Mouse (Mus musculus): ENCODE data around the gene Igsf8. TPM values are rescaled to one million over a fixed set of nuclear protein-coding genes. Genes with fewer than 3 reads are reported as not detected.

Gene Igsf8
- polyA plus RNA-seq, 1 experiment: 119 TPM

DNA sequence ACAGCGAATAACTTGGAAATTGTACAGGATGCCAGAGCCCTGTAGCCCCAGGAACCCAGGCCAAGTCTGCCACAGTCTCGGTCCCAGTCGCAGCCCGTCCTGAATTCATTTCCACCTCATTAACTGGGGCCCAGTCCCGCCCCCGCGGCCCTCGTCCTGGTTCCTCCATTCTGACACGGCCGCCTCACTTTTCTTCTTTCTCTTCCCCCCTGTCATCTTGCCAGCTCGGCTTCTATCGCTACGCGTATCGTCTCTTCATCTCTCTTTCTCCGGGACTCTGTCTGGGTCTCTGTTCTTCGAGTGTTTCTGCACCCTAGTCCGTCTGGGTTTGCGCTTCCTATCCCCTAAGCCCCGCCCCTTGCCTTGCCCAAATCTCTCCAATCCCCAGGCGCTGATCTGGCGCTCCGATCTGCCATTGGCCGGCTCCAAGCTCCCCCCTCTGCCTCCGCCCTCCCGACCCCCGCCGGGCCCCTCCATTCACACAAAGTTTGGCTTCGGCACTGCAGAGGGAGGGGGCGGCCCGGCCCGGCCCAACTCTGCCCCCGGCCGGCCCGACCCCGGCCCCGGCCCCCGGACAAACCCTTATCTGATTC, 79.4 kb downstream of the Igsf8 start, which contains the start of gene Kcnj10:
Gene Kcnj10 (plus strand): TSS at position 482 of the 593 bp plus-strand sequence.
- peak in 1 of 2 experiments; percentile 56 for DNase-seq (ENCODE audit: low read depth in 1 of 2, low spot score in 2 of 2)
- TF ChIP-seq CTCF (IDR thresholded peaks at IDR 0.05; ENCODE audit: extremely low read depth, insufficient read depth, insufficient read length, insufficient replicate concordance) (no peak), POLR2A (IDR thresholded peaks at IDR 0.05; ENCODE audit: low read depth, low read length) (no peak)
- 3% methylated on average over 38 of the region's 38 CpGs for WGBS
- H3K4me3 ChIP-seq (ENCODE audit: extremely low read depth, insufficient read depth, insufficient read length): peak within 1 kb of the TSS; percentile 38; the same call in 1 of the 2 replicates
- no peak within 1 kb of the TSS for H3K27ac ChIP-seq (ENCODE audit: insufficient read depth, low read length)
- H3K4me1 ChIP-seq (ENCODE audit: control insufficient read depth, insufficient read depth, insufficient read length): no peaks in the 10 kb centered on the region
- no peaks in the 10 kb centered on the region for H3K36me3 ChIP-seq (ENCODE audit: control insufficient read depth, insufficient read depth, low read length)
- H3K27me3 ChIP-seq (ENCODE audit: control insufficient read depth, insufficient read depth, low read length): peaks cover 9% of the 10 kb centered on the region

DNA sequence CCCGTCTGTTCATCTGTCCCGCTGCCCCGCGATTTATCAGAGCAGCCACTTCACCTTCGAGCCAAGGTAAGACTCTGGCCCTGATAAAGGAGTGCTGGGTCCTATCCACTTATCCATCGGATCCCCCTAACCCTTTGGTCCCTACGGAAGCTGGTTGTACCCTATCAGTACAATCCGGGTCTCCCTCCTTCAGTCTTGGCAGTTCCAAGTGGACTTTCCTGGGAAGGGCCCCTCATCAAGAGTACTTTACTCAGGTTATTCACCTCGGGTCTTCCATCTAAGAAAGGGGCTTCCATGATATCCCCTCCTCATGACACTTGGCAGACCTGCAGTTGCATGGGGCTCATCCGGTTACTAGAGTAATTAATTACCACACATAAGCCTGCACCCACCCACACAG, 79.9 kb downstream of the Igsf8 start:
- Histone ChIP-seq H3K36me3 (ENCODE audit: control insufficient read depth, insufficient read depth, low read length) (no peaks in the 10 kb centered on the region), H3K27ac (ENCODE audit: insufficient read depth, low read length) (no peak overlapping the region), H3K4me3 (ENCODE audit: extremely low read depth, insufficient read depth, insufficient read length) (peak overlapping the region; percentile 28; the same call in 1 of the 2 replicates), H3K4me1 (ENCODE audit: control insufficient read depth, insufficient read depth, insufficient read length) (no peaks in the 10 kb centered on the region), H3K27me3 (ENCODE audit: control insufficient read depth, insufficient read depth, low read length) (peaks cover 9% of the 10 kb centered on the region)
- no peak for TF ChIP-seq POLR2A (IDR thresholded peaks at IDR 0.05; ENCODE audit: low read depth, low read length)
- TF ChIP-seq CTCF (IDR thresholded peaks at IDR 0.05; ENCODE audit: extremely low read depth, insufficient read depth, insufficient read length, insufficient replicate concordance): no peak
- WGBS: 24% methylated on average over 10 of the region's 10 CpGs
- DNase-seq (ENCODE audit: low read depth in 1 of 2, low spot score in 2 of 2): no peak

GRCm38 (mm10) chr1:172342729-172343128, 81.3 kb downstream of the Igsf8 start:
- Histone ChIP-seq H3K4me1 (ENCODE audit: control insufficient read depth, insufficient read depth, insufficient read length) (no peaks in the 10 kb centered on the region), H3K27me3 (ENCODE audit: control insufficient read depth, insufficient read depth, low read length) (peaks cover 8% of the 10 kb centered on the region), H3K4me3 (ENCODE audit: extremely low read depth, insufficient read depth, insufficient read length) (no peak overlapping the region; the same call in 1 of the 2 replicates), H3K27ac (ENCODE audit: insufficient read depth, low read length) (0 out of 2 replicates have a peak overlapping the region, but pooled peaks have one; percentile 9), H3K36me3 (ENCODE audit: control insufficient read depth, insufficient read depth, low read length) (no peaks in the 10 kb centered on the region)
- no peak for DNase-seq (ENCODE audit: low read depth in 1 of 2, low spot score in 2 of 2)
- 59% methylated on average over 2 of the region's 3 CpGs for WGBS
- TF ChIP-seq CTCF (IDR thresholded peaks at IDR 0.05; ENCODE audit: extremely low read depth, insufficient read depth, insufficient read length, insufficient replicate concordance): no peak
- no peak for TF ChIP-seq POLR2A (IDR thresholded peaks at IDR 0.05; ENCODE audit: low read depth, low read length)

DNA sequence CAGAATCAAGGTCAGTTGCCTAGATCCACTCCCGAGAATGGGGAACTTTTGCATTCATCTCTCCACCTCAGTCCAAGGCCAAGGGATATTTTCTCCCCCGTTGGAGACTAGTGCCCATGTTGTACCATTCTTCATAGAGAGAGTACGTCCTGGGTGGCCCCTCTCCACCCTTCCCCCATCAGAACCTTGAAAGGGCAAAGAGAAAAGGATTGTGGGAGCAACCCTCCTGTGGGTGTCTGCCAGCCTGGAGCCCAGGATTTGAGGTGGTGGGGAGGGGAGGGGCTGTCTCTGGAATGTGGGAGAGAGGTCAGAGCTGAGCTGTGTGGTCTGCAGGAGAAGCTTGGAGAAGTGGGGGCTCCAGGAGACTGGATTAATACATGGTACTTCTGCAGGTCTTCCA, 82.5 kb downstream of the Igsf8 start:
- Histone ChIP-seq H3K27ac (ENCODE audit: insufficient read depth, low read length) (no peak overlapping the region), H3K27me3 (ENCODE audit: control insufficient read depth, insufficient read depth, low read length) (peaks cover 8% of the 10 kb centered on the region), H3K4me3 (ENCODE audit: extremely low read depth, insufficient read depth, insufficient read length) (no peak overlapping the region), H3K4me1 (ENCODE audit: control insufficient read depth, insufficient read depth, insufficient read length) (no peaks in the 10 kb centered on the region), H3K36me3 (ENCODE audit: control insufficient read depth, insufficient read depth, low read length) (no peaks in the 10 kb centered on the region)
- WGBS: 71% methylated on average over 3 of the region's 3 CpGs
- DNase-seq (ENCODE audit: low read depth in 1 of 2, low spot score in 2 of 2): no peak
- TF ChIP-seq CTCF (IDR thresholded peaks at IDR 0.05; ENCODE audit: extremely low read depth, insufficient read depth, insufficient read length, insufficient replicate concordance) (no peak), POLR2A (IDR thresholded peaks at IDR 0.05; ENCODE audit: low read depth, low read length) (no peak)

DNA sequence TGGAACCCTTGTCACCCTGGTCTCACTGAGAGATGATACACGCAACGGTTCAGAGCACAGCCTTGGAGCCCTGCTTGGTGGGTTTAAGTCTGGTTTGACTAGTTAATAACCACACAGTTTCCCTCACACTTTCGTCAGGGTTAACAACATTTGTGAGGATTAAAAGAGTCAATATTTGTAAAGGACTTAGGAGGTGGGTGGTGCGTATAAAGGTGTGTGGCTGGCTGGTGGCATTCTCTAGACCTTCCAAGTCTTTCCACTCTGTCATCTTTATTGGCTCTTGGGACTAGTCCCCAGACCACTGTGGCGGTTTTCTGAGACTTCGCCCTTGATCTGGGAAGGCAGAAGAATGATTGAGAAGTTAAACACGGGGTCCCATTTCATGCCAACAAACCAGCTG, 83.4 kb downstream of the Igsf8 start:
- DNase-seq (ENCODE audit: low read depth in 1 of 2, low spot score in 2 of 2): no peak
- no peaks in the 10 kb centered on the region for H3K4me1 ChIP-seq (ENCODE audit: control insufficient read depth, insufficient read depth, insufficient read length)
- 78% methylated on average over 7 of the region's 7 CpGs for WGBS
- no peak overlapping the region for H3K27ac ChIP-seq (ENCODE audit: insufficient read depth, low read length)
- H3K4me3 ChIP-seq (ENCODE audit: extremely low read depth, insufficient read depth, insufficient read length): no peak overlapping the region
- no peaks in the 10 kb centered on the region for H3K36me3 ChIP-seq (ENCODE audit: control insufficient read depth, insufficient read depth, low read length)
- H3K27me3 ChIP-seq (ENCODE audit: control insufficient read depth, insufficient read depth, low read length): peaks cover 8% of the 10 kb centered on the region
- TF ChIP-seq CTCF (IDR thresholded peaks at IDR 0.05; ENCODE audit: extremely low read depth, insufficient read depth, insufficient read length, insufficient replicate concordance): no peak
- no peak for TF ChIP-seq POLR2A (IDR thresholded peaks at IDR 0.05; ENCODE audit: low read depth, low read length)

GRCm38 (mm10) chr1:172346707-172347106, 85.3 kb downstream of the Igsf8 start:
- Histone ChIP-seq H3K4me1 (ENCODE audit: control insufficient read depth, insufficient read depth, insufficient read length) (no peaks in the 10 kb centered on the region), H3K27ac (ENCODE audit: insufficient read depth, low read length) (0 out of 2 replicates have a peak overlapping the region, but pooled peaks have one; percentile 15), H3K27me3 (ENCODE audit: control insufficient read depth, insufficient read depth, low read length) (no peaks in the 10 kb centered on the region; the same call in none of the 2 replicates), H3K36me3 (ENCODE audit: control insufficient read depth, insufficient read depth, low read length) (no peaks in the 10 kb centered on the region), H3K4me3 (ENCODE audit: extremely low read depth, insufficient read depth, insufficient read length) (no peak overlapping the region)
- 76% methylated on average over 10 of the region's 10 CpGs for WGBS
- no peak for DNase-seq (ENCODE audit: low read depth in 1 of 2, low spot score in 2 of 2)
- TF ChIP-seq CTCF (IDR thresholded peaks at IDR 0.05; ENCODE audit: extremely low read depth, insufficient read depth, insufficient read length, insufficient replicate concordance) (no peak), POLR2A (IDR thresholded peaks at IDR 0.05; ENCODE audit: low read depth, low read length) (no peak)

DNA sequence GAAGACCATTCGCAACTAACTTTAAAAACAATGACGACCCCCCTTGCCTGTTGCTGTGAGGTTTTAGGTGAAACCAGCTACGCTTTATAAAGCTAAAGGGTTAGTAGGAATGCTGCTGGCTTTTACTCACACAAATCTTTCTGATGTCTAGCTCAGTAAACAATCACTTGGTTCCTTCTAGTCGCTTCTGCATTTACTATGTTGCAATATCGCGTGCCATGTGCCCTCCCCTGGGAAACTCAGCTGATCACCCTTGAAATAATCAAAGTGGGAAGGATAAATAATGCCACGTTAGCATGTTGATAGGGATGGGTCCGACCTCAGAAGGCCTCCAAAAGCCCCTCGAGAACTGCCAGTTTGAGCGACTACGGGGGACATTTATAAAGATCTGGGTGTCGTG, 85.9 kb downstream of the Igsf8 start:
- DNase-seq (ENCODE audit: low read depth in 1 of 2, low spot score in 2 of 2): no peak
- no peaks in the 10 kb centered on the region for H3K36me3 ChIP-seq (ENCODE audit: control insufficient read depth, insufficient read depth, low read length)
- WGBS: 85% methylated on average over 12 of the region's 12 CpGs
- H3K27ac ChIP-seq (ENCODE audit: insufficient read depth, low read length): peak overlapping the region; percentile 9; the same call in 1 of the 2 replicates
- no peaks in the 10 kb centered on the region; the same call in 1 of the 2 replicates for H3K27me3 ChIP-seq (ENCODE audit: control insufficient read depth, insufficient read depth, low read length)
- TF ChIP-seq POLR2A (IDR thresholded peaks at IDR 0.05; ENCODE audit: low read depth, low read length) (no peak), CTCF (IDR thresholded peaks at IDR 0.05; ENCODE audit: extremely low read depth, insufficient read depth, insufficient read length, insufficient replicate concordance) (no peak)
- no peaks in the 10 kb centered on the region for H3K4me1 ChIP-seq (ENCODE audit: control insufficient read depth, insufficient read depth, insufficient read length)
- no peak overlapping the region for H3K4me3 ChIP-seq (ENCODE audit: extremely low read depth, insufficient read depth, insufficient read length)
